Mouse (Mus musculus) thymus, adult 18-20 months (tissue): ENCODE results near the gene Syngr4.
"Not testable (repeated sequence)": the region's sequence is repeated elsewhere in the genome, so short reads cannot be mapped to it uniquely, and the experiment has no call there.

Experiments used
- DNase-seq, 2 experiments: peaks; one replicate each; pipeline ENCODE4 v3.0.0; 2022; ENCODE audit warnings: mixed read lengths in 2 of 2

The Syngr4 gene

DNA sequence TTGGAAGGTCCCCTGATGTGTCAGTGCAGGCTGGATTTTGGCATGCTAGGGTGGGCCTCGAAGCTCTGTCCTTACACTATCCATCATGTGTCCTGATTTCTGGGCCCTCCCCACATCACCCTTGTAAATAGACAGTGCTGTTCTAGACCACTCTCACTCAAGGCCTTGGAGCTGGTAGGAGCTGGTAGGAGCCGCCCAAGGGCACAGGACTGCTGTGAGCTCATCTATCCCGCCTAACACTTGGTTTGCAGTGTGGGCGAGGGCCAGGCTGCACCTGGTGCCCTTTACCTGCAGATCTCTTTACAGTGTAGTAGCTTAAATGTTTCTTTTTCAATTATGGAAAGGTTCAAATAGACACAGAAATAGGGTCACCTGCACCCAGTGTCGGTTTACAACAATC is 18.5 kb upstream of the Syngr4 start:
- DNase-seq, result no peak

DNA sequence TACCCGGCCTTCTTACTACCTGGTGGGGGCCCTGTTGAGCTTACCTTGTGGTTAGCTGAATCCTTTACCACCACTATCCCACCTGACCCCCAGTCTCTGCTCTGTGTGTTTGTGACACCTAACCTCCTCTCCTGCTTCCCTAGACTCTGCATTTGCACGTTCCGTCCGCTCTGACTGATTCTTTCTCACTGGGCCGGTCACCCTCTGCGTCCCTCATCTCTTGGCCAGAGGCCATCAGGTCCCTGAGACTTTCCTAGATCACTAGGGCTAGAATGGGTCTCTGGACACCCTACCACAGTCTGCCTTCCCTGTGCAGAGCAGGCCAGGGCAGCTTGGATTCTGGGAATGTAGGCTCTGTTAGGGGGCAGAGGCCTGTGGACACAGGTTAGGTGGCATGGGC is 17.6 kb upstream of the Syngr4 start:
- no peak for DNase-seq

DNA sequence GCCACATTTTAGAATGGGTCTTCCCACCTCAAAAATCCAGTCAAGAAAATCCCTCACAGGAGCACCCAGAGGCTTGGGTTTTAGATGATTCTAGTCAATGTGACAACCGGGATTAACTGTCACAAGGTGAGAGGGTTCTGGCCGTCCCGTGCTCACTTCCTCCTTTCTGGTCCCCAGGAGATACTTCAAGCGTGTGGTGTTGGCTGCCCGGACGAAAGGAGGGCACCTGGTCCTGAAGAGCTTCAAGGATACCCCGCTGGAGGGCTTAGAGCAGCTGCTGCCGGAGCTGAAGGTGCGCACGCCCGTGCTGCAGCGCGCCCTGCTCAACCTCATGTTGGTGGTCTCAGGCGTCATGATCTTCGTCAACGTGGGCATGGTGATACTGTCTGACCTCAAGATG is 12.6 kb upstream of the Syngr4 start:
- DNase-seq, result no peak

DNA sequence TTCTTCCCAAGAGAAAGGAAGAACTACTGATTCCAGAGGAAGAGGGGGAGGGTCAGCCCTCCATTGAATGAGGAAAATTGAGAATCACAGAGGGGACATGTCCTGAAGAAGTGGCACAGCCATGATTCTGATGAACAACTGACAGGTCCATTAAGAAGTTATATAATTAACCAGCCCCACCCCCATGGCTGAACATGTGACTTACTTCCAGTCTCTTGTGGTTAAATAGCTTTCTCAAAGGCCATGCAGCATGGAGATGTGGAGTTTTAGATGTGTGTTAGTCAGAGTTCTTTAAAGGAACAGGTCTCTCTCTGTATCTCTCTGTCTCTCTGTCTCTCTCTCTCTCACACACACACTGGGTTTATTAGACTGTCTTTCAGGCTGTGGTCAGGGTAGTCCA is 11.9 kb upstream of the Syngr4 start:
- DNase-seq, result no peak

DNA sequence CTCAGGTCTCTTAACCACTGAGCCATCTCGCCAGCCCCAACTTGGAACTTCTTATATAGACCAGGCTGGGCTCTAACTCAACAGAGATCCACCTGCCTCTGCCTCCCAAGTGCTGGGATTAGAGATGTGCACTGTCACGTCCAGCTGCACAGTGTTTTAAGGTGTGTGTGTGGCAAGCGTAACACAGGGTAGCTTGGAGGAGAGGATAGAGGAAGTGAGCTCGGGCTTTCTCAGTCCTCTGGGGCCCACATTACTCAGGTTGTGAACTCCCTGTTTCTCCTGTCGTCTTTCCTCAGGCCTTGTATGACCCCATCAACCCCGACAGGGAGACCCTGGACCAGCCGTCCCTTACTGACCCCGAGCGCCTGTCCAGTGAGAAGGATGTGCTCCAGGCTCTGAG is 10.1 kb upstream of the Syngr4 start:
- DNase-seq, result no peak

DNA sequence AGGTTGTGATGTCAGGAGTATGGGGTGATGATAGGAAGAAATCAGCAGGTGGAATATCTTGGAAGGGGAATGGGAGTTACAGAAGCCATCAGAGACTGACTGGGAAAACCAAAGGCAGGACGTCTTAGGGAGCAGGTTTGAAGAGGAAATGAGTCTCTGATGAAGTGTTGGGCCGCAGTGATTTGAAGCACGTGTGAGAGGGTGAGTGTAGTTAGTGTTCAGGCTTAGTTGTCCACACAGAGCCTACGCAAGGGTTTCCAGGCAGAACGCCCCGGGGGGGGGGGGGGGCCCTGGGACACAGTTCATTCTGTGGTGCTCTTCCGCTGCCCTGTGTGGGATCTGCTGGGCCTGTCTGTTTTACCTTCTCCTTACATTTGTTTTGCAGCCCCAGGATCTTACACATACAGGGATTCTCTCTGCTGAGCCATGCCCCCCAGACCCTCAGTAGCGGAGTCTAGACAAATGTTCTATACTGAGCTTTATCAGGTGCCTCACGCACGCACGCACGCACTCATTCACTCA is 6.0 kb upstream of the Syngr4 start:
- no peak for DNase-seq

DNA sequence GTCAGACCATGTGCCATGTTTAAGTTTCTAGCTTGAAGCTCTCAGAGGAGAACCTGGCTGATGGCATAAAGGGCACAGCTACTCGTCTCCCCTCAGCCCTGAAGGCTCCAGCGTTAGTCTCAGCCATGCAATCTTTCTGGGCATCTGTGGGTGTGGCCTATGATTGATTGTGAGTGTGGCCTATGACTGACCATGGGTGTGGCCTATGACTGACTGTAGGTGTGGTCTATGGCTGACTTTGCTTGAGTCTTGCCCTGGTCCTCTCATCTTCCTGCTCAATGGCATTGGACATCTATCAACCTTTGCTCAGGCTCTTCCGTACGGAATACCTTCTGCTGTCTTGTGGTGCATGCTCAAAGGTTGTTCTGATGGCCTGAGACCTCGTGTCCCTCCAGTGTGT is 5.0 kb upstream of the Syngr4 start:
- DNase-seq, result no peak

DNA sequence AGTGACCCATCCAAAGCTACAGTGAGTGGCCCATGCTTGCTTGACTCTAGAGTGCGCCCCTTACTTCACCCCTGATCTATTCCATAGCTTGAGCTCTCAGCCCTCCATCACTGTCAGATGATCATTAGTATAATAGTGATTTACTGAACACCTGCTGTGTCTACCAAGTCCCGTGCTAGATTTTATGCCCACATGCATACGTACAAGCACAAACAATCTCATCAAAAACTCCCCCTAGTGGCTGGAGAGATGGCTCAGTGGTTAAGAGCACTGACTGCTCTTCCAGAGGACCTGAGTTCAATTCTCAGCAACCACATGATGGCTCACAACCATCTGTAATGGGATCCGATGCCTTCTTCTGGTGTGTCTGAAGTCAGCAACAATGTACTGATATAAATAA is 1.6 kb upstream of the Syngr4 start:
- peak in 1 of 2 experiments; percentile 26 for DNase-seq

DNA sequence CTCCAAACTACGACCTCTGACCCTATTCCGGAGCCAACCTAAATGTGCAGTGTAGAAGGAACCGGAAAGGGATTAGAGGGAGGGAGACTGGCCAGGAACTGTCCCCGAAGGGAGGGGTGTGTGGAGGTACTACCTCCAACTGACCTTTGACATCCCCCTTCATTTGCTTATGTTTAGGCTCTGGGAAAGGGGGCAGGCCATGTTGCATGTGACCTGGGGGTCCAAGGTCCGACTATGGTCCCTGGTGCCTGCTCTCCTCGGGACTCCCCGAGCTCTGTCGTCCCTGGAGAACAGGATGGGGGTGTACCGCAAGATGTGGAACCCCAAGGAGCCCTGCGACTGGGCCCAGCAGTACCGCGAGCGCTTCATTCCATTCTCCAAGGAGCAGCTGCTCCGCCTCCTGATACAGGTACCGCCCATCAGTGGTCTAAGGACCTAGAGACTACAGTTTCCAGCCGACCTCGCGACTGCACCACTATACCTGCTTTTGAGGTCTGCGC is 794 bp upstream of the Syngr4 start:
- peak; percentile 30 to 64 for DNase-seq

DNA sequence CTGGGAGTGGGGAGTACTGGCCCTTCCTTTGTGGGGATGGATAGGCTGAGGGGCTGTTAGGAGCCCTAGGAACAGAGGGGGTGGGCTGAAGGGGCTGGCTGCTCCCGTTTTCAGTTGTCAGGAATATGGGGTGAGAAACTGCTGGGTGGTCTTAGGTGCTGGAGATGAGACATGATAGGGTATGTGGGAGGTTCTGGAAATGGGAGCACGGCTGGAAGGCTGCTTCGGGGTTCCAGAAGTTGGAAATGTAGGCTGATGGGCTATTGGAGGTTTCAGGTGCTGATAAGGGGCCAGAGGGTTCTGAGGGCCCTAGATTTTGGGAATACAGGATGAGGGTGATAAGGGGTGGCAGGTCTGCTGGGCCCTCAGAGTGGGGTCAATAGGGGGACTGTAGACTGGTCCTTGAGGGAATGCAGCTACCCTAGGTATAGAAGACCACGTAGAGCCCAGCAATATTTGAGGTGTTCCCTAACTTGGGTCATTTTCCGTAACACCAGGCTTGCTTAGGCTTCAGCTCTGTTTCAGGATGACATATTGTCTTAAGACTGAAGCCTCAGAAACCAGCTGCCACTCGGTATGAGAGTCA is 490 bp downstream of the Syngr4 start:
- DNase-seq, result peak in 1 of 2 experiments; percentile 21

DNA sequence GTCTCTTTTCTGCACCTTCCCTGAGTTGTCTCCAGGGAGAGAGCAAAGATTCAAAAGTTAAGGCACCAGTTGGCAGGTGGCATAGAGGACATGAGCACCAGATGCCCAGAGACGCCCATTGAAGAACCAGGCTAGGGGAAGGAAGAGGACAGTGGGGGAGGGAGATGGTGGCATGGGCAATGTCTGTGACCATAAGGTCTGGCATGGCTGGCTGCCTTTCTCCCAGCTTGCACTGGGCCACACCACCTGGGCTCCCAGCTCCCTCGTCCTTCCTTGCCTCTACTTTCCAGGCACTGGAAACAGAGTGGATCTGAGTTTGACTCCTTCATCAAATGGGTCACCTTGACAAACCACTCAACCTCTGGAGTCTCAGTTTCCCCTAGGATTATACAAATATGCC is 3.9 kb downstream of the Syngr4 start:
- DNase-seq, result peak in 1 of 2 experiments; percentile 2

DNA sequence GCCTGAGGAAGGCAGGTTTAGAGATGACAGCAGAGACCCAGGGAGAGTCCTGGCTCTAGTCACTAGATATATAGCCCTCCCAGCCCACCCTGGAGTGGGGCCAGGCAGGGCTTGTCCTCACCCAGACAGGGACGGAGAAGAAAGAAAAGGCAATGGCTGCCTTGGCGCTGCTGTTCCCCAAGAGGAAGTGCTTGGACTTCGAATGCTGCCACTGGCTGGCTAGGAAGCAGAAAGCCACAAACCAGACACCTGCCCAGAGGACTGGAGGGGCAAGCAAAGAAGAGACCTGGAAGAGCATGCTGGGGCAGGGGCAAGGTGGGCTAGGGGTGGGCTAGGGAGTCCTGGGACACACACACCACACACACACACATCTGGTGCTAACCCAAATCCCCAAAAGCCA is 9.3 kb downstream of the Syngr4 start:
- DNase-seq, result peak in 1 of 2 experiments; percentile 2

DNA sequence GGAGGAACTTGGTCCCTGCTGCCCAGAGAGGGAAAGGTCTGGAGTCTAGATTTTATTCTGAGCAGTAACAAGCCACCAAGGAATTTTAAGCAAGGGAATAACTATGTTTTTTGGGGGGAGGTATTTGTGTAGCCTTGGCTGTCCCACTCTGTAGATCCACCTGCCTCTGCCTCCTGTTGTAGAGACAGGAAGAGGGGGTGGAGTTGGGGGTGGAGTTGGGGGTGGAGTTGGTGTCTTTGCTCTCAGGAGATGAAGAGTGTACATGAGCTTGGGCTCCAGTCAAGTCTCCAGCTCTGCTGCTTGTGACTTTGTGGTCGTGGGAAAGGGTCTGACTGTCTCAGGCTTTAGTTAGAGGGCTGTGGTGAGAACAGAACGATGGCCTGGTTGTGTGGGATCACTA is 15.5 kb downstream of the Syngr4 start:
- DNase-seq, result no peak

DNA sequence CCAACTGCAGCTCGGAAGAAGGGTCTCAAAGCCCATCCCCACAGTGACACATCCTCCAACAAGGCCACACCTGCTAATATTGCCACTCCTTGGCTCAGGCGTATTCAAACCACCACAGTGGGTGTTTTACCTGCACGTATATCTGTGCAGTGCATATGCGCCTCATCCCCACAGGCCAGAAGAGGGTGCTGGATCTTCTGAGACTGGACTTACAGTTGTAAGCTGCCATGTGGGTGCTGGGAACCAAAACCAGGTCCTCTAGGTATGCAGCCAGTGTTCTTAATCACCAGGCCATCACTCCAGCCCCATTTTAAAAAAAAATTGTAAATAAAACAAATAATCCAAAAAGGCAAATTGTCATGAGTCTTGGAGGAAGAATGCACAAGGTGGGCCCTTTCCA is 16.0 kb downstream of the Syngr4 start:
- DNase-seq, result no peak

DNA sequence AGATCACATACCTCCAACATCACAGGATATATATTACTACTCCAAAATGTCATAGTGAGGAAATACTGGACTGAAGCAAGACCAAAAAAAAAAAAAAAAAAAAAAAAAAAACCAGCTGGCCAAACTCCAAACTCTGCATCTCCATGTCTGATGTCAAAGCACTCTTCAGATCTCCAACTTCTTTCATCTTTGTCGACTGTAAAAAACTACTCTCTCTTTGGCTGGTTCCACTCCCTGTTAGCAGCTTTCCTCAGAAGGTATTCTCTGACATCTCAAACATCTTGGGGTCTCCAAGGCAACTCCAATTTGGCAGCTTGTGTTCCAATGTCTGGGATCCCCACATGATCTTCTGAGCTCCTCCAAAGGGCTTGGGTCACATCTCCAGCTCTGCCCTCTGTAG is 18.2 kb downstream of the Syngr4 start, which contains the start of gene Grin2d:
TSS of gene Grin2d (minus strand) at position 101 of the 400 bp plus-strand sequence.
- DNase-seq, result not testable (repeated sequence)

DNA sequence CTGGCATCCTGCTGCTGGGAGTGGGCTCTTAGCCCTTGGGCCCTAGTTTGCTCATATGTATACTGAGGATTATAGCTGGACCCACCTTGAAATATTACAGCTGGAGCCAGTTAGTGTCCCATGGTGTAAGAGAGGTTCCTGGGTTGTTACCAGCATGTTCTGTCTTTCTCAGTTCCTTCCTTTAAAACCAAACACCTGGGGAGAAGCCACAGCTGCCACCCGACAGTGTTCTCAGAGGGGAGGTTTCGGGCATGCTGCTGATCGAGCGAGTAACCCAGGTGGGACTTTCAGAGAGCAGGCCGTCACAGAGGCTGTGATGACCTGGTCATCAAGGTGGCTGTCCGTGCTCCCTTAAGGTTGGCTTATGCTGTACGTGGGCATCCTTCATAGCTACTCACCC is 19.6 kb downstream of the Syngr4 start:
- no peak for DNase-seq

DNA sequence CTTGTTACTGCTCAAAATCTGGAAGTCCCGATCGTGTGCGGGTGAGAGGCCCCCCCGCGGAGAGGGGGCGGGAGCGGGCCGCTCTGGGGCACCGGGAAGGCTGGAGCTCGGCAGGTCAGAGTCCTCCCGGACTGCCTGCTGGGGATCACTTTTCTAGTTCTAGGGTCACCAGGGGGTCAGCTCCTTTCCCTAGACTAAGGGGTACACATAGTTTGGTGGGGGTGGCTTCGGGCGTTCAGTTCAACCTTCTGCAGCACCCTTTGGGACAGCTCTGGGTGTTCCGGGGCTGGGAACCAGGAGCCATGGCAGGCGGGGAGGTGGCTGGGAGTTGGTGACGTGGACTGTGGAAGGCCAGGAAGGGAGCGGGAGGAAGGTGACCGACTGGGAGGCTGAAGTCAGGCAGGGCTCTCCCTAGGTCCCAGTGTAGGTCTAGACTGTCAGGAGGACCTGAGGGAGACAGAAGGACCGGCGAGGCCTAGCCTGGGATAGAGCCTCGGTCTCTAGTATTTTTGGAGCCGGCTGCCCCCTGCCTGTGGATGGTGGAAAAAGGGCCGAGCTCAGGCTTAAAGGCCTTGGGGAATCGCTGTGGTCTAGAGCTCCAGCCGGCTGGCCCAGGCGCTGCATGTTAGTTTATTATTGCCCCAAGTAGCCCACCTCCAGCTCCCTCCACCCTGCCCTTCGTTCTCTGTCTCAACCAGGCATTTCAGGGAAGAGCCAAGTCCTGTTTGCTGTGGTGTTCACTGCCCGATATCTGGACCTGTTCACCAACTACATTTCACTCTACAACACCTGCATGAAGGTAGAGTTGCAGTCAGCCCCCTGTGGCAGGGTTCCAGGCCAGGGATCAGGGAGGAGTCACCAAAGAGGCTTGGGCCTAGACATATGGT is 23.2 kb downstream of the Syngr4 start:
- peak; percentile 38 to 43 for DNase-seq

DNA sequence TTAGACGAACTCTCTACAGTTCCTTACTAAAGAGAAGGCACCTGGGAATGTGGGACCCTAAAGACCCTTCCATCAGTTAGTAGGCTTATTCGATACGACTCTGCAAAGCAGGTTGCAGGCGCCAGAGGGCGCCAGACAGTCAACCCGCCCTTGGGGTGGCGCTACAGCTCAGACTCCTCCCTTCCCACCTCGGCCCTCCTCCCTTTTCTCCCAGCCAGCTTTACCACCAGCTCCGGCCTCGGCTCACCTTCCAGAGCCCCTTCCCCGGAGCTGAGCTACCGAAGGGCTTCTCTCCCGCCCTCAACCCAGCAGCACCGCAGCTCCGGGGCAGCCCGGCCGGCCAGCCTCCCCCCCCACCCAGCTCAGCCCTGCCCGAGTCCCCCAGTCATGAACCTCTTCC is 23.9 kb downstream of the Syngr4 start, which contains the start of gene Kdelr1:
TSS of gene Kdelr1 (plus strand) at position 149 of the 400 bp plus-strand sequence.
- DNase-seq, result peak; percentile 79 to 80

DNA sequence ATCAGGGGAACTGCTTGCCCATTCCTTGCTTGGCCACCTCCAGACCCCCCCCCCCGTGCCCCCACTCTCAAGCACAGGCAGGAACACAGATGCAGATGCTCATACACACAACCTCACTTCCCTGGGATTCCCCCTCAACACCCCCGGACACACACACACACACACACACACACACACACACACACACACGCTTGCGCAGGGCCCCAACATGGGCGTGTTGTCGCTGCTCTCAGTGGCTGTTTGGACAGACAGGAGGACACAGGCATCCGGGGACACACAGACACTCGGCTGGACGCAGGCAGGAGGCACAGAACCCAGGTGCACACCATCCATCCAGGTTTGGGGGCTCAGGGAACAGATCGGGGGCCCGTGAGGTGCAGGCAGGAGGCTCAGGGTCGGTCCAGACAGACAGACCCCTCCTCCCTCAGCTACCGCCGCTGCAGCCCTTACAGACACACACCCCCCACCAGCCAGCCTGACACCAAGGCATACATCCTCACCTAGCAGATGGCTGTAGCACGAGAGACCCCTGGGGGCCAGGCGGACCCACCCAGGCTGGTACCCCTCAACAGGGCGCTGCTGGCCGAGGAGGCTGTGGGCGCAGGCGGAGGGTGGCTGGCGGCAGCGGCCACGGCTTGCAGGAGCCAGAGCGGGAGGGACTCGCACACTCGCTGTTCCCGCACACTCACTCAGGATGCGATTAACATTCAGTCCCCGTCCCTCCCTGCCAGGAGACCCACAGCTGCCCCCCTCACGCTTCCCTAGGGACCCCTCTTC is 26.0 kb downstream of the Syngr4 start:
- DNase-seq, result no peak

DNA sequence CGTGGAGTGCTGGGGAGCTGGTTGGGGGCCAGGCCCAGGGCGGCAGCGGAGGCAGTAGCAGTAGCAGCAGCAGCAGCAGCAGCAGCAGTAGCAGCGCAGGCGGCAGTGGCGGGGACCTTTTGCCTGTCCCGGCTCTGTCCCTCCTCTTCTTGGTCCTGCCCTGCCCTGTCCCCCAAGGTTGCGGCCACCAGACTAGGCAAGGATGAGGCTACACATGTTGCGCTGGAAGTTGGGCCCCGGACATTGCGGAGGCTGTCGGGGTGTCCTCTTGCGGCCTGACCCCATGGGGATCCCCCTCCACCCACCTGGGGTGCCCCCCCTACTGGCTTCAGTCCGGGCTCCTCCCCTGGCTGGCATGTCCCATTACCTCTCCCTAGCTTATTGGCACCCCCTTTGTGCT is 26.7 kb downstream of the Syngr4 start:
- no peak for DNase-seq

DNA sequence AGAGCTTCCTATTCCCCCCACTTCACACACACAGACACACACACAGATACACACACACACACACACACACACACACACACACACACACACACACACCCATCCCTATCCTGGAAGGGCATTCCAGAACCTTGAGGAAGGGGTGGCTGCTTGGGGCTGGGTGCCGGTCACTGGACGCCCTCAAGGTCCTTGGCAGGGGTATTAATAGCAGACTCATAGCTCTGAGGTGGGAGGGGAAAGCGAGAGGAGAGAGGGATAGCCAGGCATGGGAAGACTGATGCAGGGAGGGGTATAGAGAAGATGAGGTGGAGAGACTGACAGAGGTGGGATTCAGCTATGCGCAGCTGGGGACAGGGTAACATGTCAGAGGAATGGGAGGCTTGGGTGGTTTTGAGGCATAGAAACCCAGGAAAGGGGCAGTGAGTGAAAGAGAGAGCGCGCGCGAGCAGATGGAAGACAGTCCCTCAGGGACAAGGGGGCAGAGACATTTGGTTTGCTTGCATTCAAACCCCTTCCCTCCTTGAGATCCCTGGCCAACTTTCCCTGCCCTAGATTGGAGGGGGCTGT is 27.3 kb downstream of the Syngr4 start:
- no peak for DNase-seq

DNA sequence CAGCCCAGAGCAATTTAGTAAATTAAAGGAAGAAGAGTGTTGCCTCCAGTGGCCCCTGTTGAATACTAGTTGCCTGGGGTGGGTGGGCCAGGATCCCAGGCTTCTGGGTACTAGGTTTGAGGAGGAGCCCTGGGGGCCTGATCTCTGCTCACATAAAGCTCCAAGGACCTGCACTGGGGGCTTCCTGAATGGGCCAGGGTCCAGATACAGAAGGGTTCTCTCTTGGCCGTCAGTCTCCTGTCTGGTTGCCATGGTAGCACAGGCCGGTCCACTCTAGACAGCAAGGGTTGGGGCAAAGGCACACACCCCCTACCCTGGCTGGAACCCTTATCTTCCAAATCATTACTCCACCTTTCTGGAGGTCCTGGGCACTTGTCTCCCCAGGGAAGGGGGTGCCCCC is 28.6 kb downstream of the Syngr4 start:
- DNase-seq, result no peak
